Mouse (Mus musculus) hindbrain, embryonic 14.5 days (tissue): ENCODE measurements around the gene Rhbdd1. TPM values are rescaled to one million over a fixed set of nuclear protein-coding genes. Genes with fewer than 3 reads are reported as not detected.
A peak's percentile ranks its signal among the peaks of the same experiment; 100 is the strongest.

Experiments used
- ATAC-seq: fragments of 200-750 bp; cut with Nextera tagmentation; 2 replicates; pipeline ENCODE4 v1.8.0; 2017; ENCODE audit warnings: moderate number of reproducible peaks, mild to moderate bottlenecking, moderate TSS enrichment, moderate library complexity; ENCODE audit not compliant: low FRiP score
- DNase-seq: peaks from one replicate; pipeline ENCODE4 v3.0.0-alpha.2; 2015; ENCODE audit warnings: low spot score
- H3K27ac ChIP-seq: fragments of 300-500 bp; sonication (generic); 2 replicates; pipeline ENCODE4 v1.5.1; 2014; ENCODE audit warnings: mild to moderate bottlenecking, moderate library complexity
- H3K27me3 ChIP-seq: fragments of 300-500 bp; sonication (generic); 2 replicates; pipeline ENCODE4 v1.6.1; 2014; ENCODE audit warnings: mild to moderate bottlenecking, low read length, mixed read lengths; ENCODE audit not compliant: control insufficient read depth, insufficient read depth
- H3K36me3 ChIP-seq: fragments of 300-500 bp; sonication (generic); replicated peaks from 2 replicates; pipeline ENCODE4 v1.6.1; 2014; ENCODE audit not compliant: control insufficient read depth, insufficient read depth
- H3K4me1 ChIP-seq: fragments of 300-500 bp; sonication (generic); replicated peaks from 2 replicates; pipeline ENCODE4 v1.6.1; 2014; ENCODE audit warnings: antibody characterized with exemption, low read length, mixed read lengths; ENCODE audit not compliant: control insufficient read depth, insufficient read depth
- H3K4me2 ChIP-seq: fragments of 300-500 bp; sonication (generic); replicated peaks from 2 replicates; pipeline ENCODE4 v1.6.1; 2014; ENCODE audit warnings: mild to moderate bottlenecking, moderate library complexity
- H3K4me3 ChIP-seq: fragments of 300-500 bp; sonication (generic); replicated peaks from 2 replicates; pipeline ENCODE4 v1.5.1; 2014; ENCODE audit warnings: mild to moderate bottlenecking, low read length
- H3K9ac ChIP-seq: fragments of 300-500 bp; sonication (generic); 2 replicates; pipeline ENCODE4 v1.6.1; 2014
- H3K9me3 ChIP-seq: fragments of 300-500 bp; sonication (generic); 2 replicates; pipeline ENCODE4 v1.6.1; 2016; ENCODE audit warnings: low read length; ENCODE audit not compliant: control insufficient read depth
- WGBS: fragments of 180-500 bp; shearing (Covaris S2); extraction: QIAGEN DNeasy Blood & Tissue Kit; methylation state at CpG from one replicate; pipeline ENCODE4 v1.1.7; 2014; 5-methylcytosine and 5-hydroxymethylcytosine counted together
- polyA plus RNA-seq: library from polyadenylated mRNA; unstranded; fragments of >200 nt; fragmentation: Nextera tagmentation; extraction: Ambion mirVana; gene quantifications from 2 replicates; pipeline ENCODE4 v1.2.1, GENCODE M21; 2014

The Rhbdd1 gene
- polyA plus RNA-seq, 1 experiment from 2014 or later = 3.1 TPM

DNA sequence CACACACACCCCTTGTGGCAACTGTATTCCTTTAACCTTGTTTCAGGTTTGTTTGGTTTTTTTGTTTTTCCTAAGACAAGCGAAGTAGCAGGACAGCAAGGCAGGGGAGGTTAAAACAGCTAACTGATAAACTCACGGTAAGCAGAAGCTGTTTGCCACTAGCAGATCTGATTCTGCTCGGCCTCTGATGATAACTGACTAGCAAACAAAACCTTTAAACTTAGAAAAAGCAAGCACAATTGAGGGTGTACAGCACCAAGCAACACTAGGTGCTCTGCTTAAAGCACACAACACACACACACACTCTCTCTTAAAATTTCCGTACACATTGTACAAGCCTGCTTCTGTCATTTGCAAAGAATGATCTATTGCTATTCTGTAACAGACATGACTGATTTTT lies 31.8 kb upstream of the Rhbdd1 start:
- Histone ChIP-seq H3K36me3 (0 out of 2 replicates have a peak, but pooled peaks cover 6% of the 10 kb centered on the region), H3K9ac (peak overlapping the region; percentile 64), H3K4me1 (peaks cover 58% of the 10 kb centered on the region), H3K27me3 (no peaks in the 10 kb centered on the region), H3K4me2 (peak overlapping the region; percentile 90), H3K4me3 (peak overlapping the region; percentile 68), H3K9me3 (no peaks in the 10 kb centered on the region), H3K27ac (peak overlapping the region; percentile 95)
- WGBS = 17% methylated on average over 4 of the region's 4 CpGs
- no peak for DNase-seq
- no peak for ATAC-seq

GRCm38 (mm10) chr1:82285461-82286189 lies 30.6 kb upstream of the Rhbdd1 start:
- 11% methylated on average over 5 of the region's 5 CpGs for WGBS

DNA sequence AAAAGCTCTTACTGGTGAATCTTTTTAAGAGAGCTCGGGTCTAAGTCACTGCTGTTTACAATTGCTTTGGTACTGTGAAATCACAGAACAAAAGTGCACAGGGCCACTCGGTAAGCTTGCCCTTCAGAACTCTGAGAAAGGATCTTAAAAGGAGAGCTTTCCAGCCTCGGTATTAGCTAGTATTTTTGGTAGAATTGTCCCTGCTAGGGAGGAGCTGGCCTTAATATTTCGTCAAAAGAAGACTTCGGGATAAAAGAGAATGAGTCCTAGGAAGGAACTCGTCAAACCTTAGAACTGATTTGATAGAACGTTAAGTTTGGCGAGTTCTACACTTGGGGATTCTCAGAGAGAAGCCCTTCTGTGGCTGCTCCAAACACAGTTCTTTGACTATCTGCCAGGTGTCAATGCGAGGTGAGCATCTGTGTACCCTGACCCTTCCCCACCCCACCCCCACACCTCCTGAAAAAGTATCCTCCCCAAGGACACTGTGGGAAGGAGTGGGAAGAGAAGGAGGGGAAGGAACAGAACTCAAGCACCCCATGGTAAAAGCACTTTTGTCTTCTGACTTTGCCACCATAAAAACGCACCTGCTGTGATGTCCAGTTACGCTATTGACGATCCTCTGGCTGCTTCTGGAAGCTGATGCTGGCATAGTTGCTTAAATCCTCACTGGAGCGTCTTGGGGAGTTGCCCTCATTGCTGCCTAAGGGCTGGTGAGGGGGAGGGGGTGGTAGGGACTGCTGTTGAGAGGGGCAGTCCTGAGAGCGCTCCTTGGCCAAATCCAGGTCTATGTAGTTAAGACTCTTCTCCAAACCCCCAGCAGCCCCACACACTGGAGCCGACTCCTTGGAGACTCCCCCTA lies 29.8 kb upstream of the Rhbdd1 start:
- Histone ChIP-seq H3K9me3 (no peaks in the 10 kb centered on the region), H3K27ac (peak overlapping the region; percentile 57), H3K27me3 (no peaks in the 10 kb centered on the region), H3K4me3 (peak overlapping the region; percentile 68), H3K9ac (peak overlapping the region; percentile 64), H3K36me3 (0 out of 2 replicates have a peak, but pooled peaks cover 6% of the 10 kb centered on the region), H3K4me1 (peaks cover 61% of the 10 kb centered on the region), H3K4me2 (peak overlapping the region; percentile 90)
- DNase-seq (no peak), ATAC-seq (no peak)
- 18% methylated on average over 15 of the region's 15 CpGs for WGBS

More at GRCm38 (mm10) chr1:82285461-82286189, 30.6 kb upstream of the Rhbdd1 start:
- H3K27ac ChIP-seq = peak overlapping the region; percentile 57
- H3K4me2 ChIP-seq = peak overlapping the region; percentile 90
- no peaks in the 10 kb centered on the region for H3K9me3 ChIP-seq
- no peaks in the 10 kb centered on the region for H3K27me3 ChIP-seq
- H3K36me3 ChIP-seq = 0 out of 2 replicates have a peak, but pooled peaks cover 6% of the 10 kb centered on the region
- DNase-seq = no peak
- peak overlapping the region; percentile 64 for H3K9ac ChIP-seq
- H3K4me3 ChIP-seq = peak overlapping the region; percentile 68
- no peak for ATAC-seq
- H3K4me1 ChIP-seq = peaks cover 61% of the 10 kb centered on the region

- H3K9ac ChIP-seq = peak overlapping the region; percentile 64
- H3K9me3 ChIP-seq = no peaks in the 10 kb centered on the region
- DNase-seq (no peak), ATAC-seq (no peak)
- H3K4me2 ChIP-seq = peak overlapping the region; percentile 90
- 60% methylated on average over 22 of the region's 22 CpGs for WGBS
- H3K36me3 ChIP-seq = 0 out of 2 replicates have a peak, but pooled peaks cover 6% of the 10 kb centered on the region
- H3K27me3 ChIP-seq = no peaks in the 10 kb centered on the region
- peak overlapping the region; percentile 57; the same call in 1 of the 2 replicates for H3K27ac ChIP-seq
- H3K4me1 ChIP-seq = peaks cover 60% of the 10 kb centered on the region
- H3K4me3 ChIP-seq = peak overlapping the region; percentile 68
Measured at GRCm38 (mm10) chr1:82287052-82287775, 29.0 kb upstream of the Rhbdd1 start.

- H3K9ac ChIP-seq = peak overlapping the region; percentile 64; the same call in 1 of the 2 replicates
- ATAC-seq (no peak), DNase-seq (no peak)
- H3K27ac ChIP-seq = no peak overlapping the region
- no peaks in the 10 kb centered on the region for H3K27me3 ChIP-seq
- no peaks in the 10 kb centered on the region for H3K9me3 ChIP-seq
- 0 out of 2 replicates have a peak, but pooled peaks cover 6% of the 10 kb centered on the region for H3K36me3 ChIP-seq
- peak overlapping the region; percentile 90 for H3K4me2 ChIP-seq
- peaks cover 58% of the 10 kb centered on the region for H3K4me1 ChIP-seq
- H3K4me3 ChIP-seq = peak overlapping the region; percentile 68
- 88% methylated on average over 16 of the region's 16 CpGs for WGBS
Measured at GRCm38 (mm10) chr1:82287776-82288325, 28.4 kb upstream of the Rhbdd1 start.

DNA sequence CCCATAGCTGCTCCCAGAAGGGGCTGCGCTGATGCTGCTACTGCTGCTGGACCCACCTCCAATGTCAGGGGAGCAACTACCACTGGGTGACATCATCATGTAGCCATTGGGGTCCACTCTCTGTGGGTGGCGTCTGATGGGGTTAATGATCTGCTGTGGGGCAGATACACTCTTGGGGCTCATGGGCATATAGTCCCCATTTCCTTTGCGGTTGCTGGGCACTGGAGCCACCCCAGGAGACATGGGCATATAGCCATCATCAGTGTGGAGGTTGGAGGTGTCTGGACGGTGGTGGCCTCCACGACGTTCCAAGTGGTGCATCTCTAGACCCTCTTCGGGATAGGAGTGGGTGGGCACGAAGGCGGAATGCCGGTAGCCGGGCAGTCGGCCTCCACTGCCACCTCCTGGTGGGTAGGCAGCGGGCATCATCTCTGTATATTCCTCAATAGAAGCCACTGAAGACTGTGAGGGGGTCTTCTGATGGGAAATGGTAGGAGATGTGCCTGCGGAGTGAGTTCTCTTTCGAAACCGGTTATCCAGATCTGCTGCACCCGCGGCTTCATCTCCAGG lies 27.7 kb upstream of the Rhbdd1 start:
- ATAC-seq (no peak), DNase-seq (no peak)
- Histone ChIP-seq H3K9me3 (no peaks in the 10 kb centered on the region), H3K27me3 (no peaks in the 10 kb centered on the region), H3K4me3 (peak overlapping the region; percentile 68), H3K27ac (0 out of 2 replicates have a peak overlapping the region, but pooled peaks have one; percentile 95), H3K4me1 (peaks cover 61% of the 10 kb centered on the region), H3K9ac (peak overlapping the region; percentile 84), H3K4me2 (peak overlapping the region; percentile 90), H3K36me3 (0 out of 2 replicates have a peak, but pooled peaks cover 6% of the 10 kb centered on the region)
- WGBS = 93% methylated on average over 18 of the region's 18 CpGs

- DNase-seq = peak; percentile 29
- 66% methylated on average over 35 of the region's 35 CpGs for WGBS
- H3K4me3 ChIP-seq = peak overlapping the region; percentile 68
- peaks cover 64% of the 10 kb centered on the region for H3K4me1 ChIP-seq
- peak overlapping the region; percentile 90 for H3K4me2 ChIP-seq
- no peaks in the 10 kb centered on the region for H3K27me3 ChIP-seq
- ATAC-seq = no peak
- H3K27ac ChIP-seq = peak overlapping the region; percentile 95
- 0 out of 2 replicates have a peak, but pooled peaks cover 6% of the 10 kb centered on the region for H3K36me3 ChIP-seq
- H3K9me3 ChIP-seq = no peaks in the 10 kb centered on the region
- peak overlapping the region; percentile 84 for H3K9ac ChIP-seq
Measured at GRCm38 (mm10) chr1:82289116-82289989, 26.9 kb upstream of the Rhbdd1 start.
